Mouse (Mus musculus): ENCODE measurements at regions not wholly inside any gene's neighbourhood (a gene's known extent, or its start where the extent isn't known, plus 50 kb on each side); places are given as distances from the start of the nearest gene placed in this dataset.

GRCm38 (mm10) chr3:21918431-21918830 is 158.0 kb upstream of the Tbl1xr1 start:
- TF ChIP-seq CTCF (IDR thresholded peaks at IDR 0.05; ENCODE audit: low read depth, low read length), result no peak
- TF ChIP-seq POLR2A (IDR thresholded peaks at IDR 0.05; ENCODE audit: borderline replicate concordance, low read depth, low read length), result no peak
